Mouse (Mus musculus) spleen, adult 2 months (tissue): ENCODE measurements around the gene Gpc6. TPM values are rescaled to one million over a fixed set of nuclear protein-coding genes. Genes with fewer than 3 reads are reported as not detected.

Experiments used
- DNase-seq, 2 experiments: peaks; one replicate each; pipeline versions ENCODE4 v3.0.0 to v3.0.0-alpha.2; 2012 to 2021; ENCODE audit warnings: low spot score in 2 of 2, low read depth in 1 of 2
- H3K27ac ChIP-seq: fragments of 200-500 bp; 2 replicates; pipeline ENCODE4 v1.5.1; 2012; ENCODE audit warnings: low read length, inconsistent platforms; ENCODE audit not compliant: insufficient read depth
- H3K27me3 ChIP-seq: fragments of 200-500 bp; 2 replicates; pipeline ENCODE4 v1.6.1; 2012; ENCODE audit warnings: mild to moderate bottlenecking, moderate library complexity, low read length, inconsistent platforms; ENCODE audit not compliant: control insufficient read depth, insufficient read depth
- H3K36me3 ChIP-seq: fragments of 200-500 bp; 2 replicates; pipeline ENCODE4 v1.6.1; 2012; ENCODE audit warnings: mild to moderate bottlenecking, low read length, inconsistent platforms; ENCODE audit not compliant: control insufficient read depth, insufficient read depth
- H3K4me1 ChIP-seq: fragments of 200-500 bp; 2 replicates; pipeline ENCODE4 v1.6.1; 2011; ENCODE audit warnings: inconsistent platforms; ENCODE audit not compliant: control insufficient read depth, insufficient read depth, insufficient read length
- H3K4me3 ChIP-seq: fragments of 200-500 bp; 2 replicates; pipeline ENCODE4 v1.5.1; 2011; ENCODE audit warnings: mild to moderate bottlenecking, inconsistent platforms; ENCODE audit not compliant: insufficient read depth, insufficient read length; ENCODE audit errors: extremely low read depth
- CTCF ChIP-seq: fragments of 200-500 bp; IDR thresholded peaks from 2 replicates; pipeline ENCODE4 v1.5.1; 2011; ENCODE audit warnings: mild to moderate bottlenecking, inconsistent platforms; ENCODE audit not compliant: insufficient read depth, insufficient read length, insufficient replicate concordance; ENCODE audit errors: extremely low read depth
- POLR2A ChIP-seq: fragments of 200-500 bp; IDR thresholded peaks from 2 replicates; pipeline ENCODE4 v1.6.1; 2011; ENCODE audit warnings: low read depth, low read length, inconsistent platforms
- WGBS: fragments of 180-500 bp; shearing (Covaris S2); methylation state at CpG from one replicate; pipeline ENCODE4 v1.1.7; 2018; 5-methylcytosine and 5-hydroxymethylcytosine counted together
- polyA plus RNA-seq: library from polyadenylated mRNA; depleted of rRNA; stranded (reverse); fragments of >200 nt; gene quantifications from 2 replicates; pipeline ENCODE4 v1.2.3, GENCODE M21; 2012

Gene Gpc6
- polyA plus RNA-seq, 1 experiment: 0.67 TPM

GRCm38 (mm10) chr14:117912624-117913270, 987.6 kb downstream of the Gpc6 start:
- no peak overlapping the region for H3K4me3 ChIP-seq
- TF ChIP-seq CTCF: no peak
- TF ChIP-seq POLR2A: no peak
- WGBS: 82% methylated on average over 10 of the region's 10 CpGs
- H3K27me3 ChIP-seq: no peaks in the 10 kb centered on the region
- no peak overlapping the region for H3K27ac ChIP-seq
- no peaks in the 10 kb centered on the region for H3K4me1 ChIP-seq
- DNase-seq: no peak
- H3K36me3 ChIP-seq: no peaks in the 10 kb centered on the region

DNA sequence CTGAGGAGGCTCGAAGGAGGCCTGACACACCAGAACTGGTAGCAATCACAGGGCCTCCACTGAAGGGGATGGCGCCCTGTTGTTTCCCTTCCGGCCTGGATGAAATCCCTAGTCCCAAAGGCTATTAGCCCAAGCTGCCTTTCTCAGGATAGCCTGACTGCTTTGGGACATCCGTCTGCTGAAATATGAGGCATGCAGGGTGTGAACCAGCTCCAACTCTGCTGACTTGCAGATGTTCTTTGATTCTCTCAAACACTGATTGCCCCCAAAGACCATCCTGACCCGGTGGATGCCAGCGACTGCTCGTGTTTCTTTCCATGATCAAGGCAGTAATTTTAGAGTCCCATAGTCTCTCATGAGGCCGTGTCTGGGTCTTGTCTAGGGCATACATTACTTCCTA, 991.5 kb downstream of the Gpc6 start:
- Histone ChIP-seq H3K27me3 (no peaks in the 10 kb centered on the region), H3K36me3 (no peaks in the 10 kb centered on the region), H3K4me3 (no peak overlapping the region), H3K4me1 (no peaks in the 10 kb centered on the region), H3K27ac (no peak overlapping the region)
- WGBS: 87% methylated on average over 8 of the region's 8 CpGs
- TF ChIP-seq POLR2A (no peak), CTCF (no peak)
- no peak for DNase-seq

- no peak overlapping the region for H3K27ac ChIP-seq
- H3K4me3 ChIP-seq: no peak overlapping the region
- no peaks in the 10 kb centered on the region for H3K36me3 ChIP-seq
- H3K4me1 ChIP-seq: no peaks in the 10 kb centered on the region
- H3K27me3 ChIP-seq: no peaks in the 10 kb centered on the region
- 95% methylated on average over 10 of the region's 10 CpGs for WGBS
- no peak for DNase-seq
- TF ChIP-seq CTCF (no peak), POLR2A (no peak)
Measured at GRCm38 (mm10) chr14:117918724-117919123, 993.6 kb downstream of the Gpc6 start.

- no peaks in the 10 kb centered on the region for H3K27me3 ChIP-seq
- no peaks in the 10 kb centered on the region for H3K36me3 ChIP-seq
- no peak overlapping the region for H3K4me3 ChIP-seq
- TF ChIP-seq CTCF: no peak
- no peak for TF ChIP-seq POLR2A
- H3K27ac ChIP-seq: no peak overlapping the region
- no peak for DNase-seq
- 88% methylated on average over 5 of the region's 5 CpGs for WGBS
- no peaks in the 10 kb centered on the region for H3K4me1 ChIP-seq
Measured at GRCm38 (mm10) chr14:117919612-117920011, 994.5 kb downstream of the Gpc6 start.

DNA sequence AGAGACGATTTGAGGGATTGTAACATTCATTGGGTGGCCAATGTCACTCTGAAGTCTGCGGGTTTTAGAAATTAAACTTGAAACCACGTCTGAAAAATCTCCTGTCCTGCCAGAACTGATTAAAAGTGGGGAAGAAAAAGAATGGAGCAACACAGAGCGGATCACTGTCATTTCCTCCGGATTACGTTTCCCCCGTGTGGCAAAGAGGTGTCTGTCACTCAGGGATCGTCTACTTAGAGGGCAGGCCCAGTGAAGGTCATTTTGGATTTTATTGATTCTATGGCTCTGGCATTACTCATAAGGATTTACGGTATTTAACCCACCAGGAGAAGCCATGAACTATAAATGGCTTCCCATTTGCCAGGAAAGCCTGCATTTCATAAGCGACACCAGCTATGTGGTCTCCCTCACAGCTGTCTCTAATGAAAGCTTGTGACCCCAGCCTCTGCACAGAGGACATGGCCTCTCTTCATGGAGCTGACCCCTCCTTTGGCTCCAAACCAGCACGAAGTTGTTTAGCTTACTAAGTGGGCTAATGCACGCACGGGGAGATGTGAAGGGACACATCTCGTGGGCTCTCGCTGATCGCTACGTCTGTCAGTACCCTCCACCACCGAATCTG, 996.4 kb downstream of the Gpc6 start:
- Histone ChIP-seq H3K4me3 (no peak overlapping the region), H3K27me3 (no peaks in the 10 kb centered on the region), H3K4me1 (no peaks in the 10 kb centered on the region), H3K27ac (no peak overlapping the region), H3K36me3 (no peaks in the 10 kb centered on the region)
- no peak for DNase-seq
- WGBS: 85% methylated on average over 18 of the region's 18 CpGs
- no peak for TF ChIP-seq CTCF
- TF ChIP-seq POLR2A: no peak

DNA sequence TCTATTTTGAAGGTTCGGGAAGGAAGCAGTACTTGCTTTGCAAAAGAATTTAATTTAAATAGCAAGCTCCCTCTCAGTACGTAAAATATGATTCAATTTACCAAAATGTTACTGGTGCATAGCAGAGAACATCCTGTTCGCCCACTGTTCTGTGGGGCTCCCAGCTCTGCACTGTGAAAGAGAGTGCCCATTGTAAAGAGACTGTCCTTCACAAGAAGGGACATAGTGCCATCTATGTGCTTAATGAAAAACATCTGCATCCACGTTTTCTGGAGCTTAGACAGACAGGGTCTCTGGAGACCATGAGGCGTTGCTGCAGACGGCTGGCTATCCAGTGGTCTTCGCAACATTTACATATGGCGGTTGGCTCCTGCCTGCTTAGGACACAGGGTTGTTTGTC, 998.6 kb downstream of the Gpc6 start:
- DNase-seq: no peak
- Histone ChIP-seq H3K4me1 (no peaks in the 10 kb centered on the region), H3K36me3 (no peaks in the 10 kb centered on the region), H3K4me3 (no peak overlapping the region), H3K27me3 (no peaks in the 10 kb centered on the region), H3K27ac (no peak overlapping the region)
- WGBS: 86% methylated on average over 8 of the region's 8 CpGs
- TF ChIP-seq POLR2A: no peak
- TF ChIP-seq CTCF: no peak

- no peak for DNase-seq
- no peaks in the 10 kb centered on the region for H3K36me3 ChIP-seq
- H3K27ac ChIP-seq: no peak overlapping the region
- WGBS: 71% methylated on average over 13 of the region's 13 CpGs
- H3K4me1 ChIP-seq: no peaks in the 10 kb centered on the region
- TF ChIP-seq CTCF (no peak), POLR2A (no peak)
- H3K4me3 ChIP-seq: no peak overlapping the region
- no peaks in the 10 kb centered on the region for H3K27me3 ChIP-seq
Measured at GRCm38 (mm10) chr14:117930105-117930847, 1005.2 kb downstream of the Gpc6 start.
